Mouse (Mus musculus): ENCODE results near the gene Mfap1a. TPM values are rescaled to one million over a fixed set of nuclear protein-coding genes. Genes with fewer than 3 reads are reported as not detected.

Gene Mfap1a
- total and polyA plus RNA-seq, 2 experiments, result 1.2 to 9.7 TPM

- Histone ChIP-seq H3K4me1 (ENCODE audit: control insufficient read depth, insufficient read depth, low read length) (peaks cover 4% of the 10 kb centered on the region; the same call in 1 of the 2 replicates), H3K27ac (replicated peaks; ENCODE audit: insufficient read depth, low read depth, low read length) (no peak overlapping the region), H3K9ac (ENCODE audit: low read depth, low read length) (no peak overlapping the region), H3K4me3 (ENCODE audit: insufficient read depth, low read depth, low read length) (no peak overlapping the region), H3K27me3 (ENCODE audit: control insufficient read depth, insufficient read depth, low read length) (no peaks in the 10 kb centered on the region), H3K36me3 (ENCODE audit: control insufficient read depth, insufficient read depth, low read length) (peaks cover 8% of the 10 kb centered on the region; the same call in 1 of the 2 replicates), H3K79me2 (ENCODE audit: control insufficient read depth, insufficient read depth, low read length) (no peaks in the 10 kb centered on the region)
- DNase-seq (ENCODE audit: extremely low read depth, low read depth, low spot score), result no peak
- WGBS, result 78% methylated on average over 2 of the region's 2 CpGs
- no peak for TF ChIP-seq POLR2A (IDR thresholded peaks at IDR 0.05; ENCODE audit: extremely low read depth, insufficient read depth, low read length)
- no peak for TF ChIP-seq CTCF (IDR thresholded peaks at IDR 0.05; ENCODE audit: low read depth, low read length)
Observed at GRCm38 (mm10) chr2:121460071-121460470, 46.4 kb downstream of the Mfap1a start.

- H3K79me2 ChIP-seq (ENCODE audit: control insufficient read depth, insufficient read depth, low read length), result no peaks in the 10 kb centered on the region; the same call in 1 of the 2 replicates
Observed at GRCm38 (mm10) chr2:121456692-121457642, 49.5 kb downstream of the Mfap1a start, which contains the start of gene Serinc4. TSS of gene Serinc4 (minus strand) at chr2:121456781.

GRCm38 (mm10) chr2:121455534-121455933, 50.9 kb downstream of the Mfap1a start:
- TF ChIP-seq CTCF (IDR thresholded peaks at IDR 0.05; ENCODE audit: low read depth, low read length) (no peak), POLR2A (IDR thresholded peaks at IDR 0.05; ENCODE audit: extremely low read depth, insufficient read depth, low read length) (no peak)
- Histone ChIP-seq H3K4me3 (ENCODE audit: insufficient read depth, low read depth, low read length) (no peak overlapping the region), H3K4me1 (ENCODE audit: control insufficient read depth, insufficient read depth, low read length) (peaks cover 11% of the 10 kb centered on the region), H3K9ac (ENCODE audit: low read depth, low read length) (no peak overlapping the region), H3K27me3 (ENCODE audit: control insufficient read depth, insufficient read depth, low read length) (no peaks in the 10 kb centered on the region), H3K36me3 (ENCODE audit: control insufficient read depth, insufficient read depth, low read length) (peaks cover 25% of the 10 kb centered on the region), H3K27ac (replicated peaks; ENCODE audit: insufficient read depth, low read depth, low read length) (no peak overlapping the region), H3K79me2 (ENCODE audit: control insufficient read depth, insufficient read depth, low read length) (no peaks in the 10 kb centered on the region; the same call in 1 of the 2 replicates)
- 80% methylated on average over 5 of the region's 5 CpGs for WGBS
- no peak for DNase-seq (ENCODE audit: extremely low read depth, low read depth, low spot score)

More at GRCm38 (mm10) chr2:121456692-121457642, 49.5 kb downstream of the Mfap1a start, which contains the start of gene Serinc4:
- TF ChIP-seq POLR2A (IDR thresholded peaks at IDR 0.05; ENCODE audit: extremely low read depth, insufficient read depth, low read length) (peak; percentile 63), CTCF (IDR thresholded peaks at IDR 0.05; ENCODE audit: low read depth, low read length) (no peak)
- Histone ChIP-seq H3K27ac (replicated peaks; ENCODE audit: insufficient read depth, low read depth, low read length) (peak within 1 kb of the TSS; percentile 82), H3K27me3 (ENCODE audit: control insufficient read depth, insufficient read depth, low read length) (no peaks in the 10 kb centered on the region), H3K4me1 (ENCODE audit: control insufficient read depth, insufficient read depth, low read length) (peaks cover 8% of the 10 kb centered on the region), H3K9ac (ENCODE audit: low read depth, low read length) (peak within 1 kb of the TSS; percentile 90), H3K36me3 (ENCODE audit: control insufficient read depth, insufficient read depth, low read length) (peaks cover 19% of the 10 kb centered on the region), H3K4me3 (ENCODE audit: insufficient read depth, low read depth, low read length) (peak within 1 kb of the TSS; percentile 94)
- WGBS, result 4% methylated on average over 41 of the region's 41 CpGs
- peak; percentile 78 for DNase-seq (ENCODE audit: extremely low read depth, low read depth, low spot score)

- WGBS, result 88% methylated on average over 6 of the region's 6 CpGs
- Histone ChIP-seq H3K27ac (replicated peaks; ENCODE audit: insufficient read depth, low read depth, low read length) (no peak overlapping the region), H3K4me3 (ENCODE audit: insufficient read depth, low read depth, low read length) (no peak overlapping the region), H3K27me3 (ENCODE audit: control insufficient read depth, insufficient read depth, low read length) (no peaks in the 10 kb centered on the region), H3K9ac (ENCODE audit: low read depth, low read length) (no peak overlapping the region), H3K79me2 (ENCODE audit: control insufficient read depth, insufficient read depth, low read length) (peaks cover 9% of the 10 kb centered on the region; the same call in 1 of the 2 replicates), H3K4me1 (ENCODE audit: control insufficient read depth, insufficient read depth, low read length) (peaks cover 15% of the 10 kb centered on the region), H3K36me3 (ENCODE audit: control insufficient read depth, insufficient read depth, low read length) (peaks cover 22% of the 10 kb centered on the region)
- TF ChIP-seq CTCF (IDR thresholded peaks at IDR 0.05; ENCODE audit: low read depth, low read length), result no peak
- no peak for TF ChIP-seq POLR2A (IDR thresholded peaks at IDR 0.05; ENCODE audit: extremely low read depth, insufficient read depth, low read length)
- DNase-seq (ENCODE audit: extremely low read depth, low read depth, low spot score), result no peak
Observed at GRCm38 (mm10) chr2:121453917-121454316, 52.5 kb downstream of the Mfap1a start.

- H3K4me3 ChIP-seq (ENCODE audit: insufficient read depth, low read depth, low read length), result no peak within 1 kb of the TSS
- H3K4me1 ChIP-seq (ENCODE audit: control insufficient read depth, insufficient read depth, low read length), result peaks cover 14% of the 10 kb centered on the region
- DNase-seq (ENCODE audit: extremely low read depth, low read depth, low spot score), result no peak
- H3K9ac ChIP-seq (ENCODE audit: low read depth, low read length), result no peak within 1 kb of the TSS
- H3K27ac ChIP-seq (replicated peaks; ENCODE audit: insufficient read depth, low read depth, low read length), result no peak within 1 kb of the TSS
- peaks cover 19% of the 10 kb centered on the region for H3K36me3 ChIP-seq (ENCODE audit: control insufficient read depth, insufficient read depth, low read length)
- 68% methylated on average over 4 of the region's 4 CpGs for WGBS
- H3K79me2 ChIP-seq (ENCODE audit: control insufficient read depth, insufficient read depth, low read length), result peaks cover 9% of the 10 kb centered on the region; the same call in 1 of the 2 replicates
- TF ChIP-seq POLR2A (IDR thresholded peaks at IDR 0.05; ENCODE audit: extremely low read depth, insufficient read depth, low read length) (no peak), CTCF (IDR thresholded peaks at IDR 0.05; ENCODE audit: low read depth, low read length) (no peak)
- H3K27me3 ChIP-seq (ENCODE audit: control insufficient read depth, insufficient read depth, low read length), result no peaks in the 10 kb centered on the region
Observed at GRCm38 (mm10) chr2:121452990-121453389, 53.5 kb downstream of the Mfap1a start, which contains the start of gene Hypk. TSS of gene Hypk (plus strand) at chr2:121453290.

All from liver, adult 2 months (tissue).